Mouse (Mus musculus): ENCODE measurements at regions not wholly inside any gene's neighbourhood (a gene's known extent, or its start where the extent isn't known, plus 50 kb on each side); places are given as distances from the start of the nearest gene placed in this dataset.

- no peak for DNase-seq (ENCODE audit: low read depth, low spot score)
- H3K4me3 ChIP-seq (ENCODE audit: insufficient read depth in 1 of 2, low read depth in 1 of 2, low read length in 2 of 2, poor library complexity in 1 of 2, severe bottlenecking in 1 of 2): no peak overlapping the region
- in situ Hi-C loops (cut with MboI; ENCODE audit: low sequenced_read_pairs in 2 of 2, unreplicated experiment in 2 of 2): no loop called here
- H3K9me3 ChIP-seq (ENCODE audit: control insufficient read depth, insufficient read depth, low read depth, low read length): no peaks in the 10 kb centered on the region
- H3K4me1 ChIP-seq (ENCODE audit: control insufficient read depth in 2 of 2, insufficient read depth in 2 of 2, low read length in 2 of 2, poor library complexity in 1 of 2): no peaks in the 10 kb centered on the region
- H3K9ac ChIP-seq (ENCODE audit: insufficient read depth, low read depth, low read length, poor library complexity, severe bottlenecking): no peak overlapping the region
- no peak for TF ChIP-seq ZNF384 (IDR thresholded peaks at IDR 0.05; ENCODE audit: low read depth, low read length)
- no peak for TF ChIP-seq HCFC1 (IDR thresholded peaks at IDR 0.05; ENCODE audit: borderline replicate concordance, insufficient read depth, low read length)
- no peak for TF ChIP-seq CHD2 (IDR thresholded peaks at IDR 0.05; ENCODE audit: low read depth, low read length)
- no peak for TF ChIP-seq MAFK (IDR thresholded peaks at IDR 0.05; ENCODE audit: insufficient read depth, low read depth, low read length)
- TF ChIP-seq ZC3H11A (IDR thresholded peaks at IDR 0.05; ENCODE audit: borderline replicate concordance, low read depth, low read length): no peak
- H3K36me3 ChIP-seq (ENCODE audit: control insufficient read depth, insufficient read depth, low read length, poor library complexity, severe bottlenecking): no peaks in the 10 kb centered on the region
- no peak overlapping the region for H3K27ac ChIP-seq (ENCODE audit: insufficient read depth, low read depth, low read length, poor library complexity, severe bottlenecking)
These were observed 565.3 kb upstream of the Lmcd1 start for GRCm38 (mm10) chr6:111708277-111708676.

DNA sequence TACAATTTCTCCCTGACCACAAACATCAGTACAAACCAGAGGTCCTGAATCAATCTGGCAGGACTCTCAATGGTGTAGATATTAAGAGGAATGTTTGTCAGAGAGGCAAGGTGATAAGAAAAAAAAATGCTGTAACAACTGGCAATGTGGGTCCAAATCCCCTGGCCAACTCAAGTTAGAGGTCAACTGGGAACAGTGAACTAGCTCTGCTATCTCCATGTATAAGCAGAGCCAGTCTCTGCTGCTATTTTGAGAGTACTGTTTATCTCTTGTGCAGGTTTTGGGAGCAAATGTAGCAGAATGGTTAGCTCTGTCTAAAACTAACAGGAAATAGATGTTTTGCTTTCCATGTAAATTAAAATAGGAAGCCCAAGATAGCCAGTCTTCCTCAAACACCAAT, 547.6 kb upstream of the Lmcd1 start:
- no peaks in the 10 kb centered on the region for H3K9me3 ChIP-seq (ENCODE audit: control insufficient read depth, insufficient read depth, low read depth, low read length)
- in situ Hi-C loops (cut with MboI; ENCODE audit: low sequenced_read_pairs in 2 of 2, unreplicated experiment in 2 of 2): no loop called here
- H3K9ac ChIP-seq (ENCODE audit: insufficient read depth, low read depth, low read length, poor library complexity, severe bottlenecking): no peak overlapping the region
- H3K27ac ChIP-seq (ENCODE audit: insufficient read depth, low read depth, low read length, poor library complexity, severe bottlenecking): no peak overlapping the region
- no peak for DNase-seq (ENCODE audit: low read depth, low spot score)
- H3K4me3 ChIP-seq (ENCODE audit: insufficient read depth in 1 of 2, low read depth in 1 of 2, low read length in 2 of 2, poor library complexity in 1 of 2, severe bottlenecking in 1 of 2): no peak overlapping the region
- H3K4me1 ChIP-seq (ENCODE audit: control insufficient read depth in 2 of 2, insufficient read depth in 2 of 2, low read length in 2 of 2, poor library complexity in 1 of 2): no peaks in the 10 kb centered on the region
- no peaks in the 10 kb centered on the region for H3K36me3 ChIP-seq (ENCODE audit: control insufficient read depth, insufficient read depth, low read length, poor library complexity, severe bottlenecking)
- no peak for TF ChIP-seq CHD2 (IDR thresholded peaks at IDR 0.05; ENCODE audit: low read depth, low read length)
- no peak for TF ChIP-seq HCFC1 (IDR thresholded peaks at IDR 0.05; ENCODE audit: borderline replicate concordance, insufficient read depth, low read length)
- no peak for TF ChIP-seq MAFK (IDR thresholded peaks at IDR 0.05; ENCODE audit: insufficient read depth, low read depth, low read length)
- TF ChIP-seq ZNF384 (IDR thresholded peaks at IDR 0.05; ENCODE audit: low read depth, low read length): no peak
- TF ChIP-seq ZC3H11A (IDR thresholded peaks at IDR 0.05; ENCODE audit: borderline replicate concordance, low read depth, low read length): no peak

DNA sequence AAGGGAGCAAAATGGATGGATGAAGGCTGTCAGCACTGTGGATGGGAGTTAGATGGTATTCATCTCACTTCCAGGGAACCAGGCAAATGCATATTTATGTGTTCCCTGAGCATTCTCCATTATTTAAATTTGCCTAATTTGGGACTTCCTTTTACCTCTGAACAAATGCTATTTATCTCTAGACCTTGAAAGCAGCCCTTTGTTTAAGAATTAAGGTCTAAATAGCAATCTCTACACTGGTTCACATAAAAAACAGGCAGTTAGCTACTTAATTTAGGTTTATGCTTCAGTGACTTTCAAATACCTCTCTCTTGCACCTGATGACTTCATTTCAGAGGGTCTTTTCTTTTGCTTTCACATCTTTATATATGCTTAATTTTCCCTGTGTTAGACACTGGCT, 543.2 kb upstream of the Lmcd1 start:
- H3K4me3 ChIP-seq (ENCODE audit: insufficient read depth in 1 of 2, low read depth in 1 of 2, low read length in 2 of 2, poor library complexity in 1 of 2, severe bottlenecking in 1 of 2): no peak overlapping the region
- no peaks in the 10 kb centered on the region for H3K36me3 ChIP-seq (ENCODE audit: control insufficient read depth, insufficient read depth, low read length, poor library complexity, severe bottlenecking)
- H3K9me3 ChIP-seq (ENCODE audit: control insufficient read depth, insufficient read depth, low read depth, low read length): no peaks in the 10 kb centered on the region
- H3K9ac ChIP-seq (ENCODE audit: insufficient read depth, low read depth, low read length, poor library complexity, severe bottlenecking): no peak overlapping the region
- in situ Hi-C loops (cut with MboI; ENCODE audit: low sequenced_read_pairs in 2 of 2, unreplicated experiment in 2 of 2): no loop called here
- H3K4me1 ChIP-seq (ENCODE audit: control insufficient read depth in 2 of 2, insufficient read depth in 2 of 2, low read length in 2 of 2, poor library complexity in 1 of 2): peaks cover 0 to 1% of the 10 kb centered on the region in 2 experiments; a peak in 1 of 4 replicates
- TF ChIP-seq CHD2 (IDR thresholded peaks at IDR 0.05; ENCODE audit: low read depth, low read length): no peak
- no peak overlapping the region for H3K27ac ChIP-seq (ENCODE audit: insufficient read depth, low read depth, low read length, poor library complexity, severe bottlenecking)
- no peak for DNase-seq (ENCODE audit: low read depth, low spot score)

DNA sequence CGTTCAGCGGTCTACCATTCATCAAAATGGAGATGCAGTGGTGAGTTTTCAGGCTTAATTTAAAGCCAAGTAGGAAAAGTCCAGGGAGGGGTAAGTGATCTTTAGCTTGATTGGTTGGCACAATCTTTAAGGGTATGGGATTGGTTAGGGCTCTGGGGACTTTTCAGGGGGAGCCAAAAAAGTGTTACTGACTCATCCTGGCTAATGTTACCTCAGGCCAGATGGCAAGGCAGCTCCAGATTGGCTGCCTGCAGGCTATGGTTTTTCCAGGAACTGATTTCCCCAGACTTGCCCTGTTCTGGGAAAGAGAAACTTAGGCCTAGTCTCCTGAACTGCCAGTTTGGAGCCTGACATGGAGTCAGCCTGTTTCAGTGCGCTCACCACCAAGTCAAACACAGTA, 539.6 kb upstream of the Lmcd1 start:
- H3K9ac ChIP-seq (ENCODE audit: insufficient read depth, low read depth, low read length, poor library complexity, severe bottlenecking): no peak overlapping the region
- in situ Hi-C loops (cut with MboI; ENCODE audit: low sequenced_read_pairs in 2 of 2, unreplicated experiment in 2 of 2): no loop called here
- peaks cover 0 to 1% of the 10 kb centered on the region in 2 experiments; a peak in 1 of 4 replicates for H3K4me1 ChIP-seq (ENCODE audit: control insufficient read depth in 2 of 2, insufficient read depth in 2 of 2, low read length in 2 of 2, poor library complexity in 1 of 2)
- H3K36me3 ChIP-seq (ENCODE audit: control insufficient read depth, insufficient read depth, low read length, poor library complexity, severe bottlenecking): no peaks in the 10 kb centered on the region
- no peak for DNase-seq (ENCODE audit: low read depth, low spot score)
- H3K27ac ChIP-seq (ENCODE audit: insufficient read depth, low read depth, low read length, poor library complexity, severe bottlenecking): no peak overlapping the region
- H3K4me3 ChIP-seq (ENCODE audit: insufficient read depth in 1 of 2, low read depth in 1 of 2, low read length in 2 of 2, poor library complexity in 1 of 2, severe bottlenecking in 1 of 2): no peak overlapping the region
- H3K9me3 ChIP-seq (ENCODE audit: control insufficient read depth, insufficient read depth, low read depth, low read length): no peaks in the 10 kb centered on the region
- TF ChIP-seq CHD2 (IDR thresholded peaks at IDR 0.05; ENCODE audit: low read depth, low read length) (no peak), HCFC1 (IDR thresholded peaks at IDR 0.05; ENCODE audit: borderline replicate concordance, insufficient read depth, low read length) (no peak), MAFK (IDR thresholded peaks at IDR 0.05; ENCODE audit: insufficient read depth, low read depth, low read length) (no peak), ZNF384 (IDR thresholded peaks at IDR 0.05; ENCODE audit: low read depth, low read length) (no peak), ZC3H11A (IDR thresholded peaks at IDR 0.05; ENCODE audit: borderline replicate concordance, low read depth, low read length) (no peak)

DNA sequence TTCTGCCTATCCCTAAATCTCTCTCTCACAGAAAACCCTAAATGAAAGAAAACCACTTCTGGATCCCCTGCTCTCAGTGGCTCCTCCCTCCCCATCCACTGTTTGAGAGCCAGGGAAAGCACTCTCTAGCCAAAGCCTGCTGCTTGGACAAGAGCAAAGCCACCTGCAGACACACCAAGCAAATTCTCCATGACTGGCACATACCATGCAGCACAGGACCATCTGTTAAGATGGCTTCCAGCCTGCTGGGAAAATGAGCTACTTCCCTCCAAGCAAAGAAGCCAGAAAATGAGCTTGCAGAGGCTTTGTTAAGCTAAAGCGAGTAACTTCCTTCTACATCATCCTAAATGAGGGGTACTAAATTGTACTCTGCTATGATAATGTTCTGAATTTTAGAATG, 534.6 kb upstream of the Lmcd1 start:
- in situ Hi-C loops (cut with MboI; ENCODE audit: low sequenced_read_pairs in 2 of 2, unreplicated experiment in 2 of 2): no loop called here
- H3K4me1 ChIP-seq (ENCODE audit: control insufficient read depth in 2 of 2, insufficient read depth in 2 of 2, low read length in 2 of 2, poor library complexity in 1 of 2): no peaks in the 10 kb centered on the region
- H3K27ac ChIP-seq (ENCODE audit: insufficient read depth, low read depth, low read length, poor library complexity, severe bottlenecking): no peak overlapping the region
- H3K36me3 ChIP-seq (ENCODE audit: control insufficient read depth, insufficient read depth, low read length, poor library complexity, severe bottlenecking): no peaks in the 10 kb centered on the region
- H3K4me3 ChIP-seq (ENCODE audit: insufficient read depth in 1 of 2, low read depth in 1 of 2, low read length in 2 of 2, poor library complexity in 1 of 2, severe bottlenecking in 1 of 2): no peak overlapping the region
- no peak for DNase-seq (ENCODE audit: low read depth, low spot score)
- no peak for TF ChIP-seq MAFK (IDR thresholded peaks at IDR 0.05; ENCODE audit: insufficient read depth, low read depth, low read length)
- no peak for TF ChIP-seq CHD2 (IDR thresholded peaks at IDR 0.05; ENCODE audit: low read depth, low read length)
- no peak for TF ChIP-seq HCFC1 (IDR thresholded peaks at IDR 0.05; ENCODE audit: borderline replicate concordance, insufficient read depth, low read length)
- TF ChIP-seq ZC3H11A (IDR thresholded peaks at IDR 0.05; ENCODE audit: borderline replicate concordance, low read depth, low read length): no peak
- TF ChIP-seq ZNF384 (IDR thresholded peaks at IDR 0.05; ENCODE audit: low read depth, low read length): no peak
- no peak overlapping the region for H3K9ac ChIP-seq (ENCODE audit: insufficient read depth, low read depth, low read length, poor library complexity, severe bottlenecking)
- no peaks in the 10 kb centered on the region for H3K9me3 ChIP-seq (ENCODE audit: control insufficient read depth, insufficient read depth, low read depth, low read length)

All from ES-E14 (cell line).